Mouse (Mus musculus): Measurements from ENCODE around the gene Pus7l.

The Pus7l gene

GRCm38 (mm10) chr15:94477287-94477686 is 66.1 kb downstream of the Pus7l start:
- peak in 1 of 2 experiments; percentile 24 for DNase-seq (ENCODE audit: low spot score in 2 of 2)

DNA sequence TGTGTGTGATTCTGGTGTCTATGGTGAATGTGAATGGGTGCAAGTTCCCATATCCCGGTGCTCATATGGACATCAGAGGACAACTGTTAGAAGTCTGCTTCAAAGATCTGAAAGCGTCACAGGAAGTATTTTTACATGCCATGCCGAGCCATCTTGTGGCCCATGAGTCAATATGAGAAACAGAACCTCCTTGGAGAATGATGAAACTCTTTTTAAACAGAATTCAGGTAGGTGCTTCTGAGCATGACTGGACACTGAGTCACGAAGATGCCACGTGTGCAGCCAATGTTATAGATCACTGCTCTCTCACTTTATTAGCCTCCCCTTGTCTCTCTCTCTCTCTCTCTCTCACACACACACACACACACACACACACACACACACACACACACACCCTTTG is 67.4 kb downstream of the Pus7l start:
- DNase-seq (ENCODE audit: low spot score in 2 of 2) = no peak
